ENCODE assay signal across 15 mouse cellular contexts in genomic region chr5:54191688-54192087, GRCm38 (mm10).
DNase-seq lines count a peak whose midpoint lies in the region; TF ChIP-seq lines count a peak whose summit lies in the region.
"Had no signal": no experiment of that assay in that cellular context is flagged by ENCODE, and none has a peak within 500 bp of the region (broad histone marks: within the 10 kb centered on the region; RNA-seq: fewer than 3 reads in every experiment).

No protein-coding gene starts in this region.

- H3K27ac ChIP-seq in gastrocnemius, adult 2 months: no peak overlapping the region
- H3K27ac ChIP-seq: embryonic facial prominence, embryonic 12.5 days; liver, embryonic 12.5 days; neural tube, embryonic 13.5 days had no signal

- DNase-seq in gastrocnemius, adult 2 months: no peak
- DNase-seq in gastrocnemius, postnatal 14 days: no peak
- peak; percentile 21 to 68 for DNase-seq in left cerebral cortex, postnatal 25 days (ENCODE audit: low spot score in 2 of 2)
- no peak for DNase-seq in left cerebral cortex, adult 8-10 months (ENCODE audit: low spot score in 2 of 2)
- peak; percentile 34 for DNase-seq in 3T3-L1 (ENCODE audit: low read depth, low spot score)
- DNase-seq in NIH3T3 (ENCODE audit: low read depth): peak; percentile 7
- no peak for DNase-seq in urinary bladder, postnatal 4 days (ENCODE audit: low spot score in 2 of 2)
- DNase-seq: adrenal gland, postnatal 25 days; cerebellum, adult 11 months; heart, postnatal 36 days; layer of hippocampus, postnatal 36 days; right cerebral cortex, postnatal 4 days had no signal

- TF ChIP-seq CTCF in gastrocnemius, adult 2 months (IDR thresholded peaks at IDR 0.05): peak; percentile 36; the same call in 1 of the 2 replicates

- intact Hi-C loops in gastrocnemius, adult 2 months (cut with DNase I): no loop called here
- intact Hi-C loops in gastrocnemius, postnatal 14 days (cut with DNase I; ENCODE audit: low total_unique reads): no loop called here
- intact Hi-C loops in left cerebral cortex, postnatal 25 days (cut with DNase I): no loop called here

- H3K4me3 ChIP-seq in gastrocnemius, adult 2 months: no peak overlapping the region
- H3K4me3 ChIP-seq: embryonic facial prominence, embryonic 12.5 days; liver, embryonic 12.5 days; neural tube, embryonic 13.5 days had no signal

Comparison
In these comparisons a context has a peak if more than half of its experiments do, and no peak if none do; other contexts are left out.
1. DNase-seq: peak in left cerebral cortex, postnatal 25 days (2 of 2), 3T3-L1 (single experiment) and NIH3T3 (single experiment); none in gastrocnemius, adult 2 months (single experiment), gastrocnemius, postnatal 14 days (single experiment), left cerebral cortex, adult 8-10 months (0 of 2) and urinary bladder, postnatal 4 days (0 of 2).